Mouse (Mus musculus) stomach, embryonic 15.5 days (tissue): Measurements from ENCODE around the gene Foxe1. TPM values are rescaled to one million over a fixed set of nuclear protein-coding genes. Genes with fewer than 3 reads are reported as not detected.

Source experiments
- ATAC-seq: fragments of 200-750 bp; cut with Nextera tagmentation; 2 replicates; pipeline ENCODE4 v1.8.0; 2017; ENCODE audit warnings: low read depth, moderate number of reproducible peaks, moderate TSS enrichment; ENCODE audit not compliant: insufficient read depth, low FRiP score
- H3K27ac ChIP-seq: fragments of 300-500 bp; sonication (generic); 2 replicates; pipeline ENCODE4 v1.5.1; 2015; ENCODE audit warnings: mild to moderate bottlenecking, inconsistent platforms
- H3K27me3 ChIP-seq: fragments of 300-500 bp; sonication (generic); replicated peaks from 2 replicates; pipeline ENCODE4 v1.6.1; 2015; ENCODE audit warnings: inconsistent platforms
- H3K36me3 ChIP-seq: fragments of 300-500 bp; sonication (generic); 2 replicates; pipeline ENCODE4 v1.6.1; 2015; ENCODE audit warnings: inconsistent platforms
- H3K4me1 ChIP-seq: fragments of 300-500 bp; sonication (generic); 2 replicates; pipeline ENCODE4 v1.6.1; 2015; ENCODE audit warnings: inconsistent platforms
- H3K4me2 ChIP-seq: fragments of 300-500 bp; sonication (generic); 2 replicates; pipeline ENCODE4 v1.6.1; 2015; ENCODE audit warnings: mild to moderate bottlenecking, inconsistent platforms
- H3K4me3 ChIP-seq: fragments of 300-500 bp; sonication (generic); replicated peaks from 2 replicates; pipeline ENCODE4 v1.5.1; 2015; ENCODE audit warnings: inconsistent platforms
- H3K9ac ChIP-seq: fragments of 300-500 bp; sonication (generic); 2 replicates; pipeline ENCODE4 v1.6.1; 2015; ENCODE audit warnings: inconsistent platforms
- H3K9me3 ChIP-seq: fragments of 300-500 bp; sonication (generic); 2 replicates; pipeline ENCODE4 v1.6.1; 2016; ENCODE audit warnings: inconsistent platforms
- WGBS: fragments of 180-500 bp; shearing (Covaris S2); methylation state at CpG from one replicate; pipeline ENCODE4 v1.1.7; 2015; 5-methylcytosine and 5-hydroxymethylcytosine counted together
- polyA plus RNA-seq: library from polyadenylated mRNA; unstranded; fragments of >200 nt; fragmentation: Nextera tagmentation; extraction: Ambion mirVana; gene quantifications from 2 replicates; pipeline ENCODE4 v1.2.1, GENCODE M21; 2015

Gene Foxe1
- polyA plus RNA-seq, result 0.54 and 0.71 TPM in 2 replicates

DNA sequence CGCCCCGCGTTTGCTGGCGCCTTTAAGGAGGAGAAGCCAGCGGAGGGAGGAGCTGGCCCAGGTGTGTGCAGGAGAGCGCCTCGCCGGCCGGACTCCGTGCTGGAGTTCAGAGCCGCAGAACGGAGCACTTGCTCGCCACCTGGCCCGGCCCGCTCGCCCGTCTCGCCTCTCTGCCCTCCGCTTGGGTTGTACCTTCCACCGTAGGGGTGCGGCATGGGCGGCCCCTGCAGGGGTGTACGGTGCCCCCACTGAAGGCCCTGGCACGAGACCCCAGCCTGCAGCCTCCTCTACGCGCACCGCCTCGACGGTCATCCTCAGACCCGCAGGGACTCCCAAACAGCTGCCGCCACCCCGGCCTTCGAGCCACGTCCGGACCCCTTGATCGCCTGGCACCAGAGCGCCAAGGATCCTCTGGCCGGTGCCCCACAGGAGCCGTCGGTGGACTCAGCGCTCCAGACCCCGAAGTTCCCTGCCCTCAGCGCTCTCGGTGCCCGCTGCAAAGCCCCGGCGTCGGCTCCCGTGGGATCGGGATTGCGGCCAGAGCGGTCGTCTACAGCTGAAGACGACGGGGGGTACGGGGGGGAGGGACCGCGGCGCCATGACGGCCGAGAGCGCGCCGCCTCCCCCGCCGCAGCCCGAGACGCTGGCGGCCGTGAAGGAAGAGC, at the start of gene Foxe1:
Gene Foxe1 (plus strand): TSS at position 14 of the 665 bp plus-strand sequence.
- 2% methylated on average over 59 of the region's 70 CpGs for WGBS

DNA sequence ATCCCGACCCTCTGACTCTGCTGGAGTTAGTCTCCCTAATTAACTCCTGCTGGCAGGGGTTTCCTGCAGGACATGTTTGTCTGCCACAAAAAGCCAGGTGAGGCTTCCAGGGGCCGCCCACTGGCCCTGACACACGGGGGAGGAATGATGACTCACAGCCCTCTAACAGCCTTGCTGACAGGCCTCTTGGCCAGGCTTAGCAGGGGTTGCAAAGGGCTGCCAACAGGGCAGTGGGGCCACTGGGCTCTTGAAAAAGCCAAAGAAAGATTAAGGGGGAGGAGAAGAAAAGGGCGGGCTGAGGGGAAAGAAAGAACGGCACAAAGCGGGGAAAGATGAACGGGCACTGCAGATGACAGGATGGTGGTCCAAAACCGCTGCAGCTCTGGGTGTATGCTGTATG, 39.3 kb upstream of the Foxe1 start:
- 0 out of 2 replicates have a peak overlapping the region, but pooled peaks have one; percentile 2 for H3K9ac ChIP-seq
- H3K4me1 ChIP-seq, result no peaks in the 10 kb centered on the region
- no peaks in the 10 kb centered on the region for H3K9me3 ChIP-seq
- H3K4me3 ChIP-seq, result peak overlapping the region; percentile 73
- ATAC-seq, result no peak; the same call in 1 of the 2 replicates
- H3K4me2 ChIP-seq, result peak overlapping the region; percentile 67
- H3K36me3 ChIP-seq, result no peaks in the 10 kb centered on the region
- no peak overlapping the region for H3K27ac ChIP-seq
- WGBS, result 7% methylated on average over 8 of the region's 8 CpGs
- H3K27me3 ChIP-seq, result 0 out of 2 replicates have a peak, but pooled peaks cover 16% of the 10 kb centered on the region

More for the DNA sequence above, at the start of gene Foxe1:
- no peaks in the 10 kb centered on the region for H3K9me3 ChIP-seq
- H3K27ac ChIP-seq, result no peak within 1 kb of the TSS
- H3K9ac ChIP-seq, result no peak within 1 kb of the TSS
- no peaks in the 10 kb centered on the region for H3K36me3 ChIP-seq
- H3K4me2 ChIP-seq, result peak within 1 kb of the TSS; percentile 63
- peaks cover 22% of the 10 kb centered on the region; the same call in 1 of the 2 replicates for H3K4me1 ChIP-seq
- peak within 1 kb of the TSS; percentile 37 for H3K4me3 ChIP-seq
- ATAC-seq, result 0 out of 2 replicates have a peak, but pooled peaks have one; percentile 43
- peaks cover 88% of the 10 kb centered on the region for H3K27me3 ChIP-seq

DNA sequence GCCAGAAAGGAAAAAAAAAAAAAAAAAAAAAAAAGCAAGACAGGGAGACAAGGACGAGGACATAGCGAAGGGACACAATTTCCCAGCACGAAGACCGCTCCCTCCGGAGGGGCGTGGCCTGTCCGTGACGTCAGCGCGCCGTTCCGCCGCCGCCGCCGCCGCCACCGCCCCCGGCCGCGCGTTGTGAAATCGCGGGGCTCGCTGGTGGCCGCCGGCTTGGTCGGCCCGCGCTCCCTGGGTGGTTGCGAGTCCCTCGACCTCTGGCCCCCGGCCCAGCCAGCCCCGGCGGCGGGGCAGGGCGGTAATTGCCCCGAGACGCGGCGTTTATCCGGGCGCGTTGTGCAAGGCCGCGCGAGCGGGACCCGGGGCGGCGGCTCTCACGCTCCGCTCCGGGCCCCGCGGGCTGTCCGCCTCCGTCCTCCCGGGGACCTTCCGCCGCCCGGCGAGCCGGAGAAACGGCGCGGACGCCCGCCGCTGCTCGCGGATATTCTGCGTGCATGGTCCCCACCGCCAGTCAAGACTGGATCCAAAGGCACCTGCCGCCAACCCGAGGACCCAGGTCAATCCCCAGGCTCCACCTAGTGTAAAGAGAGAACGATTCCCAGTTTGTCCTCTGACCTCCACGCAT, 38.5 kb upstream of the Foxe1 start:
- peak overlapping the region; percentile 67 for H3K4me2 ChIP-seq
- H3K9ac ChIP-seq, result peak overlapping the region; percentile 66
- H3K4me1 ChIP-seq, result no peaks in the 10 kb centered on the region
- peak overlapping the region; percentile 73 for H3K4me3 ChIP-seq
- H3K9me3 ChIP-seq, result no peaks in the 10 kb centered on the region
- no peaks in the 10 kb centered on the region for H3K36me3 ChIP-seq
- H3K27me3 ChIP-seq, result 0 out of 2 replicates have a peak, but pooled peaks cover 16% of the 10 kb centered on the region
- under 1% methylated on average over 68 of the region's 78 CpGs for WGBS
- 0 out of 2 replicates have a peak overlapping the region, but pooled peaks have one; percentile 40 for H3K27ac ChIP-seq
- ATAC-seq, result peak; percentile 72; the same call in 1 of the 2 replicates

DNA sequence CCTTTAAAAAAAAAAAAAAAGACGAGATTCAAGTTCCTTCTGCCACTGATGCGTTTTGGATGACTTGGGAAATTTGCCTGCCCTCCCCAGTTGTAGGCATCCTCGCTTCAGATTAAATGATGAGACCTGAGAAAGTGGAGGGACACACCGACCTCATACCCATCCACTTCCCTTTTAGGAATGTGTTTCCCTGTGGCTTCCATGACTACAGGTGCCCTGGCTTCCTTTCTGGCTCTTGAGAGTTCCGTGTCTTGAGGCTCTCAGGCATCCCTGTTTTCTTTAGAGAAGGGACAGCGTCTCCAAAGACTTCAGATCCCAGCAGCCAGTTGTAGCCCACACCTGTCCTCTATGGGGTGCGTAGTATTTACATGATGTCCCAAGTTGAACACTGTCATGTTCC, 38.0 kb upstream of the Foxe1 start:
- 19% methylated on average over 7 of the region's 7 CpGs for WGBS
- no peak for ATAC-seq
- Histone ChIP-seq H3K4me2 (peak overlapping the region; percentile 67), H3K4me3 (peak overlapping the region; percentile 73), H3K4me1 (no peaks in the 10 kb centered on the region), H3K27ac (no peak overlapping the region), H3K9me3 (no peaks in the 10 kb centered on the region), H3K36me3 (no peaks in the 10 kb centered on the region), H3K9ac (no peak overlapping the region), H3K27me3 (0 out of 2 replicates have a peak, but pooled peaks cover 16% of the 10 kb centered on the region)

DNA sequence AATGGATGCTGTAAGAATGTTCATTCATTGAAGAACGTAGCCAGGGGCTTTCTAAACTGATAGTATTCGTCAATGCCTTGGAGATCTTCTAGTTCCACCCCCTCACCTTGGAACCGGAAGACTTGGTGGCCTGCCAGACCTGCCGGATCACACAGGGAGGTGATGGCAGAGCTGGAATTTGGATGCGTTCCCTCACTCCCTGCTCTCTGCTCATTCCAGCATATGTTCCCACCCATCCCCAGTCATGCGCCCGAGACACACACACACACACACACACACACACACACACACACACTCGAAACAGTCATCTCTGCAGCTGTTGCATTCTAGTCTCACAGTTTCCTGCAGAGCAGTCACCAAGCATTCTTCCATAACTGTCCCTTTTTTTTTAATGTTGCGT, 36.1 kb upstream of the Foxe1 start:
- no peaks in the 10 kb centered on the region for H3K9me3 ChIP-seq
- H3K9ac ChIP-seq, result no peak overlapping the region
- no peak overlapping the region for H3K27ac ChIP-seq
- H3K4me3 ChIP-seq, result no peak overlapping the region
- no peak for ATAC-seq
- H3K36me3 ChIP-seq, result no peaks in the 10 kb centered on the region
- H3K4me1 ChIP-seq, result no peaks in the 10 kb centered on the region
- 0 out of 2 replicates have a peak, but pooled peaks cover 16% of the 10 kb centered on the region for H3K27me3 ChIP-seq
- 51% methylated on average over 9 of the region's 9 CpGs for WGBS
- H3K4me2 ChIP-seq, result no peak overlapping the region

DNA sequence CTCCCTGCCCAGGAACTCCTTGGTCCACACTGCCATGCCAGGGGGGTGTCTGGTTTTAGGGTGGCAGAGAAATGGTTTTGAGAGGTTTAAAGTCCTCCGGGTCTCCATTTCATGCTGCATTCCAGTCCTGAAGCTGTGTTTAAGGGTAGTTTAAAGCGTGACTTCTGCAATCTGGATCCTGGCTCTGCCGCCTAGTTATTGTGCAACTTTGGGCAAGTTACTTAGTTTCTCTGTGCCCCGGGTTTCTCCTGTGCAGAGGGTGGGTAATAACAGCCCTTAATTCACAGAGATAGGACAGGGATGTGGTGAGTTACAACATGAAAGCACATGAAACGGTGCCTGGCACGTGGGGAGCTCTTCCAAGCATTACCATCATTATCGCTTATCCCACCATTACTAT, 35.5 kb upstream of the Foxe1 start:
- Histone ChIP-seq H3K9me3 (no peaks in the 10 kb centered on the region), H3K36me3 (no peaks in the 10 kb centered on the region), H3K4me1 (no peaks in the 10 kb centered on the region), H3K27ac (no peak overlapping the region), H3K27me3 (0 out of 2 replicates have a peak, but pooled peaks cover 16% of the 10 kb centered on the region), H3K9ac (no peak overlapping the region), H3K4me2 (no peak overlapping the region), H3K4me3 (no peak overlapping the region)
- WGBS, result 84% methylated on average over 7 of the region's 7 CpGs
- no peak for ATAC-seq

DNA sequence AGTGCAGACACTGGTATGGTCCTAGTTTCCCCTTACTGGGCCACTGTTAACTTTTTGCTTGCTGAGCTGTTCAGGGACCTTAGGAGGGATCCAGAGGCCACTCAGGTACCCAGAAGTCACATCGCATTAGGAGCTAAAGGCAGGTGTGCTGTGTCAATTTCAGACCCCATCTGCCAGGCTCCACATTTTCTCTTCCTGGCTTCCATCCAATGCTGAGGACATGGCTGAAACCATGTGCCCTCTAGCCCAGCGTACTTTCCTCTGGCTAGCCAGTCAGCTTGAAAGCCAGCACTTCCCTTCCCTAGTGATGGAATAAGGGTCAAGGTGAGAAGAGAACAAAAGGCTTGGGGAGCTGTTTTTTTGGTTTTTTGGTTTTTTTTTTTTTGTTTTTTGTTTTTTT, 31.8 kb upstream of the Foxe1 start:
- ATAC-seq, result no peak
- no peak overlapping the region for H3K27ac ChIP-seq
- 0 out of 2 replicates have a peak, but pooled peaks cover 2% of the 10 kb centered on the region for H3K27me3 ChIP-seq
- no peaks in the 10 kb centered on the region for H3K9me3 ChIP-seq
- H3K4me2 ChIP-seq, result no peak overlapping the region
- no peak overlapping the region for H3K9ac ChIP-seq
- 64% methylated on average over 2 of the region's 2 CpGs for WGBS
- H3K4me1 ChIP-seq, result no peaks in the 10 kb centered on the region
- no peak overlapping the region for H3K4me3 ChIP-seq
- no peaks in the 10 kb centered on the region for H3K36me3 ChIP-seq

- Histone ChIP-seq H3K36me3 (no peaks in the 10 kb centered on the region), H3K4me2 (no peak overlapping the region), H3K27ac (no peak overlapping the region), H3K4me1 (no peaks in the 10 kb centered on the region), H3K9ac (no peak overlapping the region), H3K27me3 (0 out of 2 replicates have a peak, but pooled peaks cover 4% of the 10 kb centered on the region), H3K9me3 (no peaks in the 10 kb centered on the region), H3K4me3 (no peak overlapping the region)
- no peak for ATAC-seq
- 78% methylated on average over 13 of the region's 13 CpGs for WGBS
Observed at GRCm38 (mm10) chr4:46321730-46322389, 21.5 kb upstream of the Foxe1 start.

- 33% methylated on average over 4 of the region's 4 CpGs for WGBS
- H3K4me1 ChIP-seq, result no peaks in the 10 kb centered on the region
- H3K4me2 ChIP-seq, result no peak overlapping the region
- no peaks in the 10 kb centered on the region for H3K9me3 ChIP-seq
- no peak overlapping the region for H3K9ac ChIP-seq
- H3K4me3 ChIP-seq, result no peak overlapping the region
- no peak overlapping the region for H3K27ac ChIP-seq
- H3K27me3 ChIP-seq, result 0 out of 2 replicates have a peak, but pooled peaks cover 4% of the 10 kb centered on the region
- no peaks in the 10 kb centered on the region for H3K36me3 ChIP-seq
- no peak for ATAC-seq
Observed at GRCm38 (mm10) chr4:46322715-46323114, 20.7 kb upstream of the Foxe1 start.

GRCm38 (mm10) chr4:46328906-46329305, 14.5 kb upstream of the Foxe1 start:
- no peak for ATAC-seq
- Histone ChIP-seq H3K4me3 (no peak overlapping the region), H3K4me1 (no peaks in the 10 kb centered on the region), H3K27ac (no peak overlapping the region), H3K9me3 (no peaks in the 10 kb centered on the region), H3K9ac (no peak overlapping the region), H3K36me3 (no peaks in the 10 kb centered on the region), H3K27me3 (no peaks in the 10 kb centered on the region), H3K4me2 (no peak overlapping the region)
- 58% methylated on average over 3 of the region's 3 CpGs for WGBS

GRCm38 (mm10) chr4:46335846-46336245, 7.6 kb upstream of the Foxe1 start:
- peaks cover 37% of the 10 kb centered on the region for H3K27me3 ChIP-seq
- no peaks in the 10 kb centered on the region for H3K9me3 ChIP-seq
- no peak for ATAC-seq
- no peaks in the 10 kb centered on the region for H3K36me3 ChIP-seq
- no peak overlapping the region for H3K4me3 ChIP-seq
- H3K4me2 ChIP-seq, result no peak overlapping the region
- H3K9ac ChIP-seq, result no peak overlapping the region
- 8% methylated on average over 1 of the region's 1 CpGs for WGBS
- no peak overlapping the region for H3K27ac ChIP-seq
- H3K4me1 ChIP-seq, result 0 out of 2 replicates have a peak, but pooled peaks cover 4% of the 10 kb centered on the region
